14 mouse cellular contexts compared by ENCODE assay signal in genomic region chr8:121663101-121663500, GRCm38 (mm10). TPM values are rescaled to one million over a fixed set of nuclear protein-coding genes. Genes with fewer than 3 reads are reported as not detected.
"Had no signal": no experiment of that assay in that cellular context is flagged by ENCODE, and none has a peak within 500 bp of the region (broad histone marks: within the 10 kb centered on the region; RNA-seq: fewer than 3 reads in every experiment).

No protein-coding gene starts in this region.

- DNase-seq: left cerebral cortex, postnatal 4 days; liver; liver, embryonic 13.5 days; liver, postnatal 0 days; lung, adult 18-20 months; lung, adult 2 months; lung, embryonic 14.5 days; lung, postnatal 10 days; lung, postnatal 14 days; lung, postnatal 36 days; lung, postnatal 4 days; midbrain, embryonic 14.5 days had no signal

RNA-seq across cellular contexts. Expression of gene Zcchc14, which starts 10.4 kb away (rescaled TPM):
- total RNA-seq: megakaryocyte-erythroid progenitor cell, adult 5-6 weeks; monocyte, adult 5-6 weeks had no signal
